Mouse (Mus musculus) intestine, embryonic 16.5 days (tissue): Measurements from ENCODE around the gene E030018B13Rik. TPM values are rescaled to one million over a fixed set of nuclear protein-coding genes. Genes with fewer than 3 reads are reported as not detected.

Experiments
- ATAC-seq: fragments of 200-750 bp; cut with Nextera tagmentation; 2 replicates; pipeline ENCODE4 v1.8.0; 2017; ENCODE audit warnings: moderate TSS enrichment, moderate library complexity
- H3K27ac ChIP-seq: fragments of 300-500 bp; sonication (generic); 2 replicates; pipeline ENCODE4 v1.5.1; 2014; ENCODE audit warnings: mild to moderate bottlenecking, low read length
- H3K27me3 ChIP-seq: fragments of 300-500 bp; sonication (generic); replicated peaks from 2 replicates; pipeline ENCODE4 v1.6.1; 2014; ENCODE audit warnings: low read length, control low read depth, mixed read lengths; ENCODE audit not compliant: control insufficient read depth, insufficient read depth
- H3K36me3 ChIP-seq: fragments of 300-500 bp; sonication (generic); 2 replicates; pipeline ENCODE4 v1.6.1; 2014; ENCODE audit warnings: low read length, control low read depth; ENCODE audit not compliant: control insufficient read depth, insufficient read depth
- H3K4me1 ChIP-seq: fragments of 300-500 bp; sonication (generic); 2 replicates; pipeline ENCODE4 v1.6.1; 2014; ENCODE audit warnings: low read length, control low read depth, mixed read lengths; ENCODE audit not compliant: control insufficient read depth, insufficient read depth
- H3K4me2 ChIP-seq: fragments of 300-500 bp; sonication (generic); 2 replicates; pipeline ENCODE4 v1.6.1; 2014; ENCODE audit warnings: low read depth, low read length, control low read depth
- H3K4me3 ChIP-seq: fragments of 300-500 bp; sonication (generic); 2 replicates; pipeline ENCODE4 v1.5.1; 2014; ENCODE audit warnings: mild to moderate bottlenecking, low read length
- H3K9ac ChIP-seq: fragments of 300-500 bp; sonication (generic); 2 replicates; pipeline ENCODE4 v1.6.1; 2014; ENCODE audit warnings: low read depth, low read length
- H3K9me3 ChIP-seq: fragments of 300-500 bp; sonication (generic); 2 replicates; pipeline ENCODE4 v1.6.1; 2016; ENCODE audit warnings: low read length, control low read depth; ENCODE audit not compliant: control insufficient read depth
- WGBS: fragments of 180-500 bp; shearing (Covaris S2); extraction: QIAGEN DNeasy Blood & Tissue Kit; methylation state at CpG from one replicate; pipeline ENCODE4 v1.1.7; 2014; 5-methylcytosine and 5-hydroxymethylcytosine counted together
- polyA plus RNA-seq: library from polyadenylated mRNA; unstranded; fragments of >200 nt; fragmentation: Nextera tagmentation; extraction: Ambion mirVana; gene quantifications from 2 replicates; pipeline ENCODE4 v1.2.1, GENCODE M21; 2015

E030018B13Rik gene
- polyA plus RNA-seq, 1 experiment from 2014 or later, result not detected

DNA sequence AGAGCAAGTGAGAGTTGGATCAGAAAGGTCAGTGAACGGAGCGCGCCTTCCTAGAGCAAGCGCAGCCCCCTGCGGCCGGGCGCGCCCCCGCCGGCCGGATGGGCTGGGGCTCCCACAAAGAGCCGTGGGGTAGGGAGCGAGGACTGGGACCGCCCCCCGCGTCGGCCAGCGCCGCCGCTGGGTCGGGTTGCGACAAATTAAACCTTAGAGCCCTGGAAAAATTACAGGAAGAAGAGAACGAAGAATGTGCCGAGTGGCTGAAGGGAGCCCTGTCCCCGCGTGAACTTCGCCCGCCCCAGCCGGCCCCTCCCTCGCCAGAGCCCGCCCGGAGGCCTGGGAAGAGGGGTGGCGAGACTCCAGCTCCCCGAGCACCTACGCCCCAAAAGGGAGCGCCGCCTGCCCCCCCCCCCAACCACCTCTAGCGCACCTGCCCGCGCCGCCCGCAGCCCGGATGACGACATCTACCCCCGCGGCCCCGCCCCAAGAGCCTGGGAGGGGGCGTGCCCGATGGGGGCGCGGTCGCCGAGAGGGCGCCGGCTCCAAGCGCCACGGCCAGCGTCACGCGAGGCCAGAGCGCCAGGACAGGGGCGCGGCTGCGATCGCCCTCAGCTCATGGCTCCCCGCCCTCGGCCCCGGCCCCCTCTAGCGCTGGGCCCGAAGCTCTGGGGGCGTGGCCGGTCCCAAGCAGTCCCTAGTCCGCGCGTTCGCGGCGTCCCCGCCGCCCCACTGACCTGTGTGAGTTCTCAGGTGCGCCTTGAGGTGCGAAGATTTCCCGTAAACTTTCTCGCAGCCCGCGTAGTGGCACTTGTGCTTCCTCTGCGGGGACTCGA, 20.8 kb downstream of the E030018B13Rik start:
- Histone ChIP-seq H3K27ac (peak overlapping the region; percentile 98), H3K4me3 (peak overlapping the region; percentile 80), H3K9me3 (no peaks in the 10 kb centered on the region), H3K4me1 (peaks cover 14% of the 10 kb centered on the region; the same call in 1 of the 2 replicates), H3K36me3 (no peaks in the 10 kb centered on the region), H3K4me2 (peak overlapping the region; percentile 95), H3K9ac (peak overlapping the region; percentile 92), H3K27me3 (no peaks in the 10 kb centered on the region)
- under 1% methylated on average over 64 of the region's 88 CpGs for WGBS
- ATAC-seq, result peak; percentile 51

DNA sequence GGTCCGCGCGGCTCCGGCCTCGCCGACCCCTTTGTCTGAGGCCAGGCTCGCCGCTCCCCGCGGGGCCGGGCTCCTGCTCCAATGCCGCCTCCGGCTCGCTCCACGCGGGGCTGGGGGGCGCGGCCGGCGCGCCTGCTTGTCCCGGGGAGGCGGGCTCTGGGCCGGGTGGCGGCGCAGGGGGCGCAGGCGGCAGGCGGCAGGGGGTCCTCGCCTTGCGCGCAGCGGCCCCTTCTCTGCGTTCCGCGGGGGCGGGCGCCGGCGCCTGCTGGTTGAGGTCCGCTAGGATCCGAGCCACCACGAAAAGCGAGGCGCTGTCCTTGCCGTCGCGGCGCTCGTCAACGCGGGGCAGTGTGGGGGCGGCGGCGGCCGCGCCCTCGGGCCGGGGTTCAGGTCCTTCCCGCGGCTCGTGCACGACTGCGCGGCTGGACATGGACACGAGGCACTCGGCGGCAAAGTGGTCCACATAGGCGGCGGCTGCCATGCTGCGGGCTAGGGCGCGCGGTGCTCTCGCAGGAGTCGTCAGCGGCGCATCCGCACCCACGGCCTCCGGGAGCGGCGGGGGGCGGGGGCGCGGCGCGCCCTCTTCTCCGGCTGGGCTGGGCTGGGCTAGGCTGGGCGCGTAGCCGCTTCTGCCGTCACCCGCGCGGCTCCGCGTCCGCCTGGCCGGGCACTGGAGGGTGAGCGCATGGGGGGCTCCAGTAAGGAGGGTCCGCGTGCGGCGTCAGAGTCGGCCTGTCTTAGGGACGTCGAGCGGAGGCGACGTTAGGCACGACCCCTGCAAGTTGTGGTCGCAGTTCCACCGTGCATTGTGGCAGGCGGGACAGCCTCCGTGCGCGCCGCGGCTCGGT, 21.6 kb downstream of the E030018B13Rik start:
- Histone ChIP-seq H3K4me3 (peak overlapping the region; percentile 80), H3K4me1 (peaks cover 14% of the 10 kb centered on the region; the same call in 1 of the 2 replicates), H3K27me3 (no peaks in the 10 kb centered on the region), H3K9me3 (no peaks in the 10 kb centered on the region), H3K27ac (peak overlapping the region; percentile 98), H3K4me2 (peak overlapping the region; percentile 95), H3K36me3 (no peaks in the 10 kb centered on the region), H3K9ac (peak overlapping the region; percentile 92)
- peak; percentile 62 for ATAC-seq
- WGBS, result 0% methylated on average over 119 of the region's 121 CpGs

DNA sequence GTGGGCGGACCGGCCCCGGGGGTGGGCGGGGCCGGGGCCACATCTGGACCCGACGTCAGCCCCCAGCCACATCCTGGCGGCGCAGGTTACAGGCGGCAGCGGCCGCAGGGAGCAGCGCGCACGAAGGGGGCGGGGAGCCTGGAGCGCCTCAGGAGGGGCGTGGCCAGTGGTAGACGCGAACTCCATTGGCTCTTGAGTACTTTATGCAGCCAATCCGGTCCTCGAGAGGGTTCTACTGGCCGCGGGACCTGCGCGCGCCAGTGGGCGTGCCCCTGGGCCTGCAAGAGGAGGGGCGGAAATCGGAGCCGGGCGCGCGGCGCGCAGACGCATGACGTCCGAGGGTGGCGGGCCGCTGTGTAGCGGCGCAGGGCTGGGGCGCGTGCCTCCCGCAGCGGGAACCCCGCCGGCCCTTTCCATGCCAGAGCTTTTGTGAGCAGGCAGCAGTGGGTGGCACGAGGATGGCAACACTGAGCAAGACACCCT, 22.3 kb downstream of the E030018B13Rik start, which contains the start of gene Klf13:
TSS of gene Klf13 (minus strand) at position 2 of the 483 bp plus-strand sequence.
- WGBS, result under 1% methylated on average over 50 of the region's 50 CpGs
- Histone ChIP-seq H3K9me3 (no peaks in the 10 kb centered on the region), H3K9ac (peak within 1 kb of the TSS; percentile 92), H3K27ac (peak within 1 kb of the TSS; percentile 98), H3K4me3 (peak within 1 kb of the TSS; percentile 80), H3K36me3 (no peaks in the 10 kb centered on the region), H3K27me3 (no peaks in the 10 kb centered on the region), H3K4me2 (peak within 1 kb of the TSS; percentile 95), H3K4me1 (peaks cover 14% of the 10 kb centered on the region; the same call in 1 of the 2 replicates)
- ATAC-seq, result peak; percentile 88

DNA sequence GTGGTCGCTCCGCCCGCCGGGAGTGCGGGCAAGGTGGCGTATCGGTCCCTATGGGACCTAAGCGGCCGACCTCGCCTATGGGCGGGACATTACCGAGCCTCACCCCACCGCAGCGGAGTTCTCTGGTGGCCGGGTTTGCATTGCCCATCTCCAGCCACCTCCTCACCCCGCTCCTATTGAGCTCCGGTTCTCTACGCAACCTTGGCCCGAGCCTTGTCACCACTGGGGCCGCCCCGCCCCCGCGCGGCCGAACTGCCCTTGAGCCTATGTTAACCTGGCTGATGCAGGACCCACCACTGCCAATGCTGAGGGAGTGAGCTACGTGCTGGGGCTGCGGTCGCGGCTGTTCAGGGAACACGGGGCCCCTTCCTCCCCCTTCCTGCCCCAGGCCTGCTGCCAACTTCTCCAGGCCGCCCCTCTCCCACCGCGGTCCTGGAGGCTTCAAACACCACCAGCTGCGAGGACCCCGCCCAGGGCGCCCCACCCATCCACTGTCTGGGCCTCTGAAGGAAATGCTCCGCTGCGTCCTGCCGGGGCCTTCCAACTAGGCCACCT, 22.8 kb downstream of the E030018B13Rik start:
- Histone ChIP-seq H3K36me3 (no peaks in the 10 kb centered on the region), H3K4me2 (peak overlapping the region; percentile 75), H3K9ac (peak overlapping the region; percentile 92), H3K4me1 (peaks cover 14% of the 10 kb centered on the region; the same call in 1 of the 2 replicates), H3K27me3 (no peaks in the 10 kb centered on the region), H3K4me3 (peak overlapping the region; percentile 80), H3K9me3 (no peaks in the 10 kb centered on the region), H3K27ac (peak overlapping the region; percentile 98)
- peak; percentile 53 for ATAC-seq
- under 1% methylated on average over 39 of the region's 39 CpGs for WGBS

DNA sequence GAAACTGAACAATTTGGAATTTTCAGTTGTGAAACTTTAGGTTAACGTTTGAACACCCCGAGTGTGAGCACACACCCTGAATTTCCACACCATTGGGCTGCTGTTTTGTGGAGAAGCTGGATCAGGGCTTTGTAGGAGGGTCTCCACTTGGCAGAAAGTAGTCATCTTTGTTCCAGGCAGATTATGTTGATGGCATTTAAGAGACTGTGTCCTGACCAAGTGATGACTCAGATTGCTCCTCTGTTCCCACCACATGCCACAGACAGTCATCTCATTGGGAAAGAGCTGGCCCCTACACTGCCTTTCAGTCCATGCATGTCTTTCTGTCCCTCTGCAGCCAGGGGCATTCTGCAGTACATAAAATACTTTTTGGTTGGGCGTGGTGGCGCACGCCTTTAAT, 23.7 kb downstream of the E030018B13Rik start:
- Histone ChIP-seq H3K9me3 (no peaks in the 10 kb centered on the region), H3K4me1 (peaks cover 11% of the 10 kb centered on the region; the same call in 1 of the 2 replicates), H3K27me3 (no peaks in the 10 kb centered on the region), H3K36me3 (no peaks in the 10 kb centered on the region), H3K9ac (no peak overlapping the region), H3K27ac (no peak overlapping the region), H3K4me3 (no peak overlapping the region), H3K4me2 (no peak overlapping the region)
- ATAC-seq, result no peak
- WGBS, result 89% methylated on average over 5 of the region's 5 CpGs

DNA sequence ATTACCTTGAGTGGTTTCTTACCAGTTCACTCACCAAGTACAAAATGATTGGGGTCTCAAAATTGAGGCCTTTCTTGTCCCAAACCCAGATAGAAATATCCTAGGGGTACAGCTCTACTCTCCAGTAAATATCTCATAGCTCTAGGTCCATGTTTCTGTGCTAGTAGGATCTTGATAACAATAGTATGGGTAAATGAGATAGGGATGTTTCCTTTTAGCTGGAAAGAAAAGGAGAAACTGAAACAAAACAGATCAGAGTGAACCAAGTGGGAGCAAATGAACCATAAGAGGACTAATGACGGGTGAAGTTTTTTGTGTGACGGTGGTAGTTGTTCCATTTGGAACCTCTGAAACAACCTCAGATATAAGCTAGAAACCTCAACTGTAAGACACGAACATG, 24.4 kb downstream of the E030018B13Rik start:
- H3K27ac ChIP-seq, result no peak overlapping the region
- no peaks in the 10 kb centered on the region for H3K9me3 ChIP-seq
- H3K27me3 ChIP-seq, result no peaks in the 10 kb centered on the region
- H3K4me1 ChIP-seq, result peaks cover 4% of the 10 kb centered on the region; the same call in 1 of the 2 replicates
- H3K36me3 ChIP-seq, result no peaks in the 10 kb centered on the region
- ATAC-seq, result no peak
- WGBS, result 87% methylated on average over 3 of the region's 3 CpGs
- H3K4me2 ChIP-seq, result no peak overlapping the region
- no peak overlapping the region for H3K9ac ChIP-seq
- no peak overlapping the region for H3K4me3 ChIP-seq

DNA sequence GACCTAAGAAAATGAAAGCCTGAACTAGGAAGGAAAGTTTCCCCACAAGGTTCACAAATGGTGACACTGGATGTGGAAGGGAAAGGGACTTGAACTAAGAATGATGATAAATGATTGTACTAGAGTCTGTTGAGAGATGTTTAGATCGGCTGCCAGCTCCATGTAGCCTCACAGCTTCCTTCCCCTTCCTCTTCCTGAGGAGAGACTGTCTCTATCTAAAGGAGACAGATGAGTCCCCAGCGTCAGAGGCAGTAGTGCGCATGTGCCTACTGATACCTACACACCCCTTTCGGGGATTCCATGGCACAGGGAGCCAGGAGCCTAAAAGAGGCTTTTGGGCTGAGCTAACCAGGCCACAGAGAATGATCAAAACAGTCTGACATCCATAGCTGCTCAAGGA, 24.8 kb downstream of the E030018B13Rik start:
- WGBS, result 85% methylated on average over 4 of the region's 4 CpGs
- no peak for ATAC-seq

DNA sequence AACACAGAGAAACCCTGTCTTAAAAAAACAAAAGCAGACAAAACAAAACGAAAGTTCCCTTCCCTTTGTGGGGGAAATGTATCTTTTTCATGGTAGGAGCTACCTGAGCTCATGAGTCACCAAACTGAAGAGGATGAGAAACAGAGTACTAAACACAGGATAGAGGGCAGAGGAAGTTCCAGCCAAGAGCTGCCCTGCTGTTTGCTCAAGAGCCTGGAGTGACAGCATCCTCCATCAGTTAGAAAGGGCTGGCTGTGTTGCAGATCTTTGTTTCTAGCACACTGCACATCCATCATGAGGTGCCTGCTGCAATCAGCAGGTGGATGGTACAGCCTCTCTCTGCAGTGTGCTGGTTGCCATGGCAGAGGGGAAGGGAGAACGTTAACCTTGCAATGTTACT, 27.3 kb downstream of the E030018B13Rik start:
- H3K9me3 ChIP-seq, result no peaks in the 10 kb centered on the region
- 0 out of 2 replicates have a peak, but pooled peaks cover 2% of the 10 kb centered on the region for H3K4me1 ChIP-seq
- no peak overlapping the region for H3K9ac ChIP-seq
- WGBS, result 52% methylated on average over 2 of the region's 2 CpGs
- ATAC-seq, result no peak
- no peak overlapping the region for H3K4me2 ChIP-seq
- H3K27ac ChIP-seq, result no peak overlapping the region
- H3K27me3 ChIP-seq, result no peaks in the 10 kb centered on the region
- no peaks in the 10 kb centered on the region for H3K36me3 ChIP-seq
- no peak overlapping the region for H3K4me3 ChIP-seq

More for the DNA sequence above, 24.8 kb downstream of the E030018B13Rik start:
- 0 out of 2 replicates have a peak, but pooled peaks cover 2% of the 10 kb centered on the region for H3K4me1 ChIP-seq
- H3K27ac ChIP-seq, result no peak overlapping the region
- no peak overlapping the region for H3K4me3 ChIP-seq
- H3K9ac ChIP-seq, result no peak overlapping the region
- no peaks in the 10 kb centered on the region for H3K36me3 ChIP-seq
- H3K4me2 ChIP-seq, result no peak overlapping the region
- no peaks in the 10 kb centered on the region for H3K9me3 ChIP-seq
- H3K27me3 ChIP-seq, result no peaks in the 10 kb centered on the region
